8 mouse cellular contexts compared by ENCODE assay signal in the genomic region with DNA sequence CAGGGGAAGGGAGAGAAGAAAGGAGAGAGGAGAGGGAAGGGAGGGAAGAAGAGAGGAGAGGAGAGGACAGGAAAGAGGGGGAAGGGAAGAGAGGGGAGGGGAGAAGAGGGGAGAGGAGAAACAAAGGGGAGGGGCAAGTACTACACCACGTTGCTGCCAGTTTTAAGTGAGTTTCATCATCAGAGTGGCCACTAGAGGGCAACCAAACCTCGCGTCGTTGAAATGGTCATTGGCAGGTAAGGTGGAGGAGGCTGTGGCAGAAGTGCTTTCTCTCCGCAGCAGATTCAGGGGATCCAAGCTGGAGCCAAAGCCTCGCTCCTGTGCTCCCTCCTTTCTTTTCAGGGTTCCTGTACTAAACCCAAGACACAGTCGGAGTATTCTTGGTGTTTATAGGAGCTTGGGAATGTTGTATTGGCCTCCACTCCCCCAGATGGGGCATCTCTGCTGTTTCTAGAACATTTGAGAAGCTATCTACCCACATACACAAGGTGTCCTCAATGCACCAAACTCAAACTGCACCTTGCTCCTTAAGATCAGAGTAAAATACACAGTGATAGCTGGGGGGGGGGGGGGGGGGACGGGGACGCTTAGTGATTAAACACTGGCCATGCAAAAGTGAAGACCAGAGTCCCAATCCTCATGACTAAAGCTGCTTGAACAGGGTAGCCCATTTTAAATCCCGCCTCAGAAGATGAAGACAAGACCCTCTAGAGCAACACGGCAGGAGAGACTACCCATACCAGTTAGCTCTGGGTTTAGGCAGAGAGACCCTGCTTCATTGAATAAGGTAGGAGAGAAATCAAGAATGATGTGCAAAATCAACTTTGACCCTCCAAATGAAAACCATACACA. TPM values are rescaled to one million over a fixed set of nuclear protein-coding genes. Genes with fewer than 3 reads are reported as not detected.
DNase-seq lines count a peak whose midpoint lies in the region; ATAC-seq lines count a peak whose summit lies in the region.

No protein-coding gene starts in this region.

- no peaks in the 10 kb centered on the region for H3K36me3 ChIP-seq in embryonic facial prominence, embryonic 11.5 days (replicated peaks; ENCODE audit: control insufficient read depth, insufficient read depth, low read depth, low read length)
- H3K36me3 ChIP-seq in midbrain, embryonic 12.5 days, result no peaks in the 10 kb centered on the region

- no peak overlapping the region for H3K27ac ChIP-seq in embryonic facial prominence, embryonic 11.5 days (replicated peaks; ENCODE audit: low read depth, low read length)
- no peak overlapping the region for H3K27ac ChIP-seq in midbrain, embryonic 12.5 days (replicated peaks)

- H3K4me2 ChIP-seq in embryonic facial prominence, embryonic 11.5 days (ENCODE audit: low read depth, low read length), result no peak overlapping the region
- peak overlapping the region; percentile 34 for H3K4me2 ChIP-seq in midbrain, embryonic 12.5 days (replicated peaks)

- H3K9ac ChIP-seq in embryonic facial prominence, embryonic 11.5 days (replicated peaks; ENCODE audit: low read length), result no peak overlapping the region
- H3K9ac ChIP-seq in midbrain, embryonic 12.5 days (replicated peaks), result no peak overlapping the region

- H3K27me3 ChIP-seq in embryonic facial prominence, embryonic 11.5 days (ENCODE audit: control insufficient read depth, insufficient read depth, low read length), result no peaks in the 10 kb centered on the region
- H3K27me3 ChIP-seq in midbrain, embryonic 12.5 days, result peaks cover 14% of the 10 kb centered on the region

- H3K4me1 ChIP-seq in embryonic facial prominence, embryonic 11.5 days (ENCODE audit: control insufficient read depth, insufficient read depth, low read length), result no peaks in the 10 kb centered on the region
- 0 out of 2 replicates have a peak, but pooled peaks cover 3% of the 10 kb centered on the region for H3K4me1 ChIP-seq in midbrain, embryonic 12.5 days

- no peak overlapping the region for H3K4me3 ChIP-seq in embryonic facial prominence, embryonic 11.5 days (ENCODE audit: low read depth, low read length)
- H3K4me3 ChIP-seq in midbrain, embryonic 12.5 days, result no peak overlapping the region

- ATAC-seq in embryonic facial prominence, embryonic 11.5 days (replicated peaks; ENCODE audit: insufficient number of reproducible peaks, low FRiP score, low TSS enrichment, low read depth), result peak; percentile 64
- peak; percentile 65 for ATAC-seq in midbrain, embryonic 12.5 days (ENCODE audit: low FRiP score, low read depth)

- whole genome bisulfite sequencing in embryonic facial prominence, embryonic 11.5 days, result 12% methylated on average over 11 of the region's 11 CpGs
- WGBS in midbrain, embryonic 12.5 days, result 15% methylated on average over 11 of the region's 11 CpGs

- DNase-seq in 3134 (ENCODE audit: extremely low read depth, insufficient read length, low spot score), result peak; percentile 35
- DNase-seq in adrenal gland, postnatal 14 days, result peak; percentile 86
- DNase-seq in embryonic facial prominence, embryonic 11.5 days (ENCODE audit: low spot score), result peak; percentile 95
- peak; percentile 96 for DNase-seq in heart, adult 11 months
- peak; percentile 78 for DNase-seq in kidney, adult 11 months
- peak; percentile 82 for DNase-seq in left cerebral cortex, postnatal 4 days
- peak; percentile 77 for DNase-seq in skeletal muscle tissue, adult 2 months (ENCODE audit: low read depth, low spot score)

- intact Hi-C loops in left cerebral cortex, postnatal 4 days (cut with DNase I), result loop anchor here (2.0 to 5.0 kb wide), 2 partner anchors 169 to 178 kb away; a partner anchor contains a TSS

- no peaks in the 10 kb centered on the region for H3K9me3 ChIP-seq in embryonic facial prominence, embryonic 11.5 days (replicated peaks; ENCODE audit: control insufficient read depth, low read length)
- no peaks in the 10 kb centered on the region for H3K9me3 ChIP-seq in midbrain, embryonic 12.5 days

RNA-seq across cellular contexts. Expression of a gene that starts 11.7 kb away (rescaled TPM):
- total RNA-seq in adrenal gland, postnatal 14 days (2021), result 0.38 and 0.85 TPM in 2 replicates
- polyA plus RNA-seq in embryonic facial prominence, embryonic 11.5 days (2014; fragmentation: Nextera tagmentation; extraction: Ambion mirVana), result 3.2 and 3.4 TPM in 2 replicates
- under 1 TPM; 0.81 to 0.88 TPM for total RNA-seq in left cerebral cortex, postnatal 4 days (2021)
- polyA plus RNA-seq in midbrain, embryonic 12.5 days (2016; fragmentation: Nextera tagmentation; extraction: Ambion mirVana), result 1.4 and 2.3 TPM in 2 replicates

RNA-seq across cellular contexts. Expression of a gene that starts 56.8 kb away (rescaled TPM):
- 74.2 and 93.5 TPM in 2 replicates for total RNA-seq in adrenal gland, postnatal 14 days (2021)
- polyA plus RNA-seq in embryonic facial prominence, embryonic 11.5 days (2014; fragmentation: Nextera tagmentation; extraction: Ambion mirVana), result 289 and 292 TPM in 2 replicates
- total RNA-seq in left cerebral cortex, postnatal 4 days (2021), result 10 to 100 TPM; 67.4 to 75.1 TPM
- polyA plus RNA-seq in midbrain, embryonic 12.5 days (2016; fragmentation: Nextera tagmentation; extraction: Ambion mirVana), result 183 and 186 TPM in 2 replicates

RNA-seq across cellular contexts. Expression of a gene that starts 57.0 kb away (rescaled TPM):
- total RNA-seq in adrenal gland, postnatal 14 days (2021), result 62.7 and 64.7 TPM in 2 replicates
- polyA plus RNA-seq in embryonic facial prominence, embryonic 11.5 days (2014; fragmentation: Nextera tagmentation; extraction: Ambion mirVana), result 93.7 and 109 TPM in 2 replicates
- total RNA-seq in left cerebral cortex, postnatal 4 days (2021), result 100 to 1,000 TPM; 120 to 128 TPM
- polyA plus RNA-seq in midbrain, embryonic 12.5 days (2016; fragmentation: Nextera tagmentation; extraction: Ambion mirVana), result 88.9 and 98.0 TPM in 2 replicates

Comparison
In these comparisons a context has a peak if more than half of its experiments do, and no peak if none do; other contexts are left out.
1. DNase-seq: peak in every context shown above with its lines; median percentile 96 in heart, adult 11 months; 95 in embryonic facial prominence, embryonic 11.5 days; 86 in adrenal gland, postnatal 14 days; 82 in left cerebral cortex, postnatal 4 days; 78 in kidney, adult 11 months; 77 in skeletal muscle tissue, adult 2 months; 35 in 3134.